Mouse (Mus musculus) hindbrain, embryonic 12.5 days (tissue): ENCODE results near the gene Adora1. TPM values are rescaled to one million over a fixed set of nuclear protein-coding genes. Genes with fewer than 3 reads are reported as not detected.

ENCODE experiments used
- ATAC-seq: fragments of 200-750 bp; cut with Nextera tagmentation; 2 replicates; pipeline ENCODE4 v1.8.0; 2017; ENCODE audit warnings: moderate TSS enrichment; ENCODE audit not compliant: low FRiP score
- H3K27ac ChIP-seq: fragments of 300-500 bp; sonication (generic); 2 replicates; pipeline ENCODE4 v1.5.1; 2016; ENCODE audit warnings: mild to moderate bottlenecking
- H3K27me3 ChIP-seq: fragments of 300-500 bp; sonication (generic); 2 replicates; pipeline ENCODE4 v1.6.1; 2016; ENCODE audit warnings: mild to moderate bottlenecking
- H3K36me3 ChIP-seq: fragments of 300-500 bp; sonication (generic); 2 replicates; pipeline ENCODE4 v1.6.1; 2016; ENCODE audit warnings: mild to moderate bottlenecking
- H3K4me1 ChIP-seq: fragments of 300-500 bp; sonication (generic); 2 replicates; pipeline ENCODE4 v1.6.1; 2016
- H3K4me2 ChIP-seq: fragments of 300-500 bp; sonication (generic); replicated peaks from 2 replicates; pipeline ENCODE4 v1.6.1; 2016; ENCODE audit warnings: mild to moderate bottlenecking
- H3K4me3 ChIP-seq: fragments of 300-500 bp; sonication (generic); 2 replicates; pipeline ENCODE4 v1.5.1; 2016; ENCODE audit warnings: mild to moderate bottlenecking
- H3K9ac ChIP-seq: fragments of 300-500 bp; sonication (generic); 2 replicates; pipeline ENCODE4 v1.6.1; 2016; ENCODE audit warnings: mild to moderate bottlenecking, moderate library complexity
- H3K9me3 ChIP-seq: fragments of 300-500 bp; sonication (generic); replicated peaks from 2 replicates; pipeline ENCODE4 v1.6.1; 2016; ENCODE audit warnings: mild to moderate bottlenecking
- WGBS: fragments of 180-500 bp; shearing (Covaris S2); methylation state at CpG from one replicate; pipeline ENCODE4 v1.1.7; 2016; 5-methylcytosine and 5-hydroxymethylcytosine counted together
- polyA plus RNA-seq: library from polyadenylated mRNA; unstranded; fragments of >200 nt; fragmentation: Nextera tagmentation; extraction: Ambion mirVana; gene quantifications from 2 replicates; pipeline ENCODE4 v1.2.1, GENCODE M21; 2016

The Adora1 gene
- polyA plus RNA-seq, 1 experiment from 2014 or later, result 2.4 TPM

- Histone ChIP-seq H3K4me1 (peaks cover 23% of the 10 kb centered on the region), H3K9ac (peak overlapping the region; percentile 67), H3K4me2 (peak overlapping the region; percentile 93), H3K36me3 (no peaks in the 10 kb centered on the region), H3K4me3 (peak overlapping the region; percentile 44), H3K27me3 (peaks cover 53% of the 10 kb centered on the region), H3K27ac (no peak overlapping the region), H3K9me3 (no peaks in the 10 kb centered on the region)
- peak; percentile 59 for ATAC-seq
- WGBS, result under 1% methylated on average over 41 of the region's 41 CpGs
Measured at GRCm38 (mm10) chr1:134234455-134235390, 508 bp downstream of the Adora1 start.

DNA sequence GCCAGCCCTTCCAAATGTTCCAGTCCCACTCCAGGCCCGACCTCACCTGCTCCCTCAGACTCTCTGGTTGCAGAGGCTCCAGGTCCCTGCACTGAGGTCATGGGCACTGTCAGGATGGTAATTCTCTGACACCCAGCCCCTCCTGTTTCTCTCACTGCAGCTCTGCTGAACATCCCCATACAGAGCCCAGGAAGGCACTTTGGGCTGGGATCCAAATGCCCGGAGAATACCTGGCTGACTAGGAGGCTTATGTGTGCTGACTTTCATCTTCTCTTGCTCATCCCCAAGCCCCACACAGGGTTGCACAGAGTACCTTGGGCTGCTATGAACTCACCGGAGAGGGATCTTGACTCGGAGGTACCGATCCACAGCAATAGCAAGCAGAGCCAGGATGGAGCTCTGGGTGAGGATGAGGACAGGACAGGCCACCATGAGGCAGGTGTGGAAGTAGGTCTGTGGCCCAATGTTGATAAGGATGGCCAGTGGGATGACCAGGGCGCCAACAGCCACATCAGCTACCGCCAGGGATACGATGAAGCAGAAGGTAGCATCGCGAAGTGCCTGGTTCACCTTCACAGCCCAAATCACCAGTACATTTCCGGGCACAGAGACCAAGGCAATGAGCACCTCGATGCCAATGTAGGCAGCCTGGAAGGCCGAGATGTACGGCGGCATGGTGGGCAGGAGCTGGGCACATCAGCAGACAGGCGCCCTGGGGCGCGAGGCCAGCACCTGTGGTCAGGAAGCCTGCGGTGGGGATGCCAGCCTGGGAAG is 1.4 kb downstream of the Adora1 start:
- Histone ChIP-seq H3K9ac (no peak overlapping the region), H3K27me3 (peaks cover 53% of the 10 kb centered on the region), H3K4me3 (peak overlapping the region; percentile 44), H3K4me2 (peak overlapping the region; percentile 93), H3K4me1 (peaks cover 23% of the 10 kb centered on the region), H3K27ac (no peak overlapping the region), H3K36me3 (no peaks in the 10 kb centered on the region), H3K9me3 (no peaks in the 10 kb centered on the region)
- 50% methylated on average over 19 of the region's 19 CpGs for WGBS
- no peak for ATAC-seq

DNA sequence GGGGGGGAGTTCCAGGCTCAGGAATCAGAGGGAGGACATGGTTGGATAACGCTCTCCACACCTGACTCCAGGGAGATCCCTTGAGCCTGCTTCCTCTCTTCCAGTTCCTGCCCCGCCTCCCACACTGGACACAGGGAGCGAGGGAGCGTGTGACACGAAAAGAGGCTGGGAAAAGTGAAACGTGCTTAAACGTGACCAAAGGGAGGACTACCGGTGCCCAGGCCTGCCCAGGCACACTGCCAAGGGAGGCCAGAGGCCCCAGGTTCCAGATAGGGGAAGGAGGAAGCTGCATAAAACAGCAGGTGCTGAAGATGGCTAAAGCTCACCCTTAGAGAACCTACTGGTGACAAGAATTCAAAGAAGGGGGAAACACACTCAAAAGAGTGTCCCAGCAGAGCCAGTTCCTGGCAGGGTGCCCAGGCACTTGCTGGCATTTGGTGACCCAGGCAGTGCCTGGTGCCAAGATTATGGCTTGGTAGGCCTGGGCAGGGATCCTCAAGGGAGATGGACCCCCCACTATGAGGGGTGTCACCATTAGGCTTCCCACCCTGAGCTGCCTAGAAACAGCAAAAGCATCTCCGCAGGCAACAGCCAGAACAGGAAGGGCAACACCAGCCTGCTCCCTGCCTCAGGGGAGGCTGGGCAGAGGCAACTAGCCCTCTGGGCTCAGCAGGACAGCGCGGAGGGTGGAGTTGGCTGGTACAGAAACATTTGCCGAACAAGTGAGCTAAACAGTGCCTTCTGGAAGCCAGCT is 2.3 kb downstream of the Adora1 start:
- Histone ChIP-seq H3K4me3 (no peak overlapping the region), H3K36me3 (no peaks in the 10 kb centered on the region), H3K4me1 (peaks cover 23% of the 10 kb centered on the region), H3K4me2 (no peak overlapping the region), H3K27ac (no peak overlapping the region), H3K27me3 (peaks cover 51% of the 10 kb centered on the region), H3K9ac (no peak overlapping the region), H3K9me3 (no peaks in the 10 kb centered on the region)
- WGBS, result 54% methylated on average over 12 of the region's 12 CpGs
- ATAC-seq, result no peak

DNA sequence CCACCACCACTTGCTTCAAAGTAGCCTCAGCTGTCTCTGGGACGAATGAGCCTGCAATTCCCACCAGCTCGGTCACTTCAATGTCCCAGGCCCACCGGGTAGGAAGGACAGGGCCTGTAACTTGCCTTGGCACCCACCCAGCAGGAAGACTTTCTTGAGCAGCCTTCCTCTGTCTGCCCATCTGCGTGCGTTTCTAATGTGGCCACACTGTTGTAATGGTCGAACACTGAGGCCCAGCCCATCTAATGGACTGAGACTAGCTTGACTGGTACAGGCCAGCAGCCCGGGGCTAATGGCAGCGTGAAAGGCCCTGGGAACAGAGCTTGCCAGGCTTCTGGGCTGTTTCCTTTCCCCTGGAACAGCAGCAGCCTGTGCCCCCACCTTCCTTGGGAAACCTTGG is 2.9 kb downstream of the Adora1 start:
- WGBS, result 73% methylated on average over 8 of the region's 8 CpGs
- no peak overlapping the region for H3K27ac ChIP-seq
- no peak overlapping the region for H3K4me3 ChIP-seq
- H3K4me1 ChIP-seq, result peaks cover 23% of the 10 kb centered on the region
- no peak overlapping the region for H3K4me2 ChIP-seq
- H3K27me3 ChIP-seq, result peaks cover 46% of the 10 kb centered on the region
- H3K36me3 ChIP-seq, result no peaks in the 10 kb centered on the region
- no peak for ATAC-seq
- H3K9ac ChIP-seq, result no peak overlapping the region
- H3K9me3 ChIP-seq, result no peaks in the 10 kb centered on the region

DNA sequence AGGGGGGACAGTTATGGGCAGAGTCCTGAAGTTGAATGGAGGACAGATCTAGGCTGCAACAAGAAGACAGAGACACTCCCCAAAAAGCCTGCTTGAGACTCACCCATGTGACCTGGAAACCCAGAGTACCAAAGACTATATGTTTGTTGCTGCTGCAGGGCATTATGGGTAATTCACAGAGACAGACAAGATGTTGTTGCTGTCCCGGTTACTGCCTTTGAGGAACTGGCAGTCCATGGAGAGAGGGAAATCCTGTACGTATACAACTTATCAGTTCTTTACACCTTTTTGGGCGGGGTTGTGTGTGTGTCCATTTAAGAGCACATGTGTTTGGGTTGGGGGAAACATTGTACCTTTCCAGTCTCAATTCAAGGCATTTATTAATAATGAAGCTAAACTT is 3.5 kb downstream of the Adora1 start:
- 76% methylated on average over 3 of the region's 3 CpGs for WGBS
- no peak for ATAC-seq

DNA sequence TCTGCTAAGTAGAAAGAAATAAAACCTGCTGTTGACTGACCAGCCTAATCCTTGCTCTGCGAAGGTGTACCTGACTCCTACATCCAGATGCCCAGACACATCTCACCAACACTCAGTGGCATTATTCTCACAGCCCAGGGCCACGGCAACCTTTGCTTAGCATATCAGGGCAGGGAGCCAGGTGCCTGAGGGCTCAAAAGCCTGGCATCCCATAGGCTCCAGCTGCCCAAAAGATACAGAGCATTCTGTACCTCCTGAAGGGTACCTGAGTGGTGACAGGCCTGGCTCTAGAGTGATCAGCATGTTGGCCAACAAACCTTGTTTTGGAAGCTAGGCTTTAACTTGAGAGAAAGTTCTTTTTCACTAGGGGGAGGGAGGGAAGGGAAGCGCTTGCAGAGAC is 4.0 kb downstream of the Adora1 start:
- peaks cover 42% of the 10 kb centered on the region for H3K27me3 ChIP-seq
- H3K27ac ChIP-seq, result no peak overlapping the region
- no peak for ATAC-seq
- 76% methylated on average over 3 of the region's 3 CpGs for WGBS
- H3K36me3 ChIP-seq, result no peaks in the 10 kb centered on the region
- H3K4me1 ChIP-seq, result peaks cover 23% of the 10 kb centered on the region
- no peak overlapping the region for H3K9ac ChIP-seq
- no peak overlapping the region for H3K4me3 ChIP-seq
- no peaks in the 10 kb centered on the region for H3K9me3 ChIP-seq
- no peak overlapping the region for H3K4me2 ChIP-seq

More for the DNA sequence above, 3.5 kb downstream of the Adora1 start:
- no peak overlapping the region for H3K9ac ChIP-seq
- no peaks in the 10 kb centered on the region for H3K9me3 ChIP-seq
- no peak overlapping the region for H3K4me2 ChIP-seq
- H3K27me3 ChIP-seq, result peaks cover 46% of the 10 kb centered on the region
- H3K4me1 ChIP-seq, result peaks cover 23% of the 10 kb centered on the region
- H3K36me3 ChIP-seq, result no peaks in the 10 kb centered on the region
- H3K4me3 ChIP-seq, result no peak overlapping the region
- H3K27ac ChIP-seq, result no peak overlapping the region

DNA sequence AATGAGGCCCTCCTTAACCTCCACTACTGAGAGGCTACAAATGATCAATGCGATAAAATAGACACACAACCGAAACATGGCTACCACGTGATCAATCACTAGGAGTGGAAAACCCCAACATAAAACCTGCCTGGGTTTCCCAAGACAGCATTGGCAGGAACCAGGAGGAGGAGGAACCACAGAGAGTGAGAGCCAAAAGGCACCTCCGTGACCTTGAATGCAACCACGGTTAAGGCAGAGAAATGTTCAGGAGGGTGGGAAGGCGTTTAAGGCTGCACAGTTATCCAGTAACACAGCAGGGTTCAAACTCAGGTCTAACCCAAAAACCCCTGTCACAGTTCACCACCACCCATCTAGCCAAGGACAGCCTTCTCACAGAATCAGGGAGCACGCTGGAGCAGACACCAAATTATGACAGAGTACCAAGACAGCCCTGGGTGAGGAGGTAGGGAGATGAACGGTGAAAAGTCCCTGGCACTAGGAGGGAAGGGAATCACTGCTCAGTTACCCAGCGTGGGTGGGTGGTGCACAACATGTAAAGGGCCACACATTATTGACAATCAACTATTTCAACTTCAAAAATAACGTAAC is 4.5 kb downstream of the Adora1 start:
- H3K27me3 ChIP-seq, result peaks cover 37% of the 10 kb centered on the region
- no peak overlapping the region for H3K27ac ChIP-seq
- WGBS, result 86% methylated on average over 10 of the region's 10 CpGs
- no peak for ATAC-seq
- no peak overlapping the region for H3K9ac ChIP-seq
- no peak overlapping the region for H3K4me3 ChIP-seq
- H3K9me3 ChIP-seq, result no peaks in the 10 kb centered on the region
- H3K4me1 ChIP-seq, result peaks cover 23% of the 10 kb centered on the region
- H3K36me3 ChIP-seq, result no peaks in the 10 kb centered on the region
- H3K4me2 ChIP-seq, result no peak overlapping the region

GRCm38 (mm10) chr1:134229806-134230575 is 5.2 kb downstream of the Adora1 start:
- Histone ChIP-seq H3K4me2 (no peak overlapping the region), H3K9ac (no peak overlapping the region), H3K9me3 (no peaks in the 10 kb centered on the region), H3K27me3 (peaks cover 29% of the 10 kb centered on the region), H3K4me3 (no peak overlapping the region), H3K27ac (no peak overlapping the region), H3K4me1 (peaks cover 17% of the 10 kb centered on the region), H3K36me3 (no peaks in the 10 kb centered on the region)
- WGBS, result 71% methylated on average over 5 of the region's 5 CpGs
- no peak for ATAC-seq

DNA sequence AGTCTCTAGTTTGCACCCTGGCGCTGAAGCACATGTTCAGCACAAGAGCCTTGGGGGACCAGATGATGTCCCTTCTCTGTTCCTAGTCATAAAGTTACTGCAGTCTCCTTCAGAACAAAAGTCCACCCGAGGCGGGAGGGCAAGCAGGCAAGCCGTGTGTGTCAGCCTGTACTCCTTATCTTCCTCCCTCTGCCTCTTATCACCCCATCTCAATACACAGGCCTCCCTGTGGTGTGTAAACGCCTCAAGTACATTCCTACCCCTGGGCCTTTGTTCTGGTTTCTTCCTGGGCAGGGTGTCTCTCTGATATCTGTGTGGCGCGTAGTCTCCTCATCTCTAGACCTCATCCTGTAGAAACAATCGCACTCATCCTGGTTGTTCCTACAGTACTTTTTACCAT is 8.5 kb downstream of the Adora1 start:
- H3K27ac ChIP-seq, result no peak overlapping the region
- no peaks in the 10 kb centered on the region for H3K9me3 ChIP-seq
- no peaks in the 10 kb centered on the region for H3K36me3 ChIP-seq
- WGBS, result 79% methylated on average over 8 of the region's 8 CpGs
- ATAC-seq, result no peak
- no peak overlapping the region for H3K4me3 ChIP-seq
- H3K4me2 ChIP-seq, result no peak overlapping the region
- no peak overlapping the region for H3K9ac ChIP-seq
- H3K27me3 ChIP-seq, result no peaks in the 10 kb centered on the region
- no peaks in the 10 kb centered on the region for H3K4me1 ChIP-seq

DNA sequence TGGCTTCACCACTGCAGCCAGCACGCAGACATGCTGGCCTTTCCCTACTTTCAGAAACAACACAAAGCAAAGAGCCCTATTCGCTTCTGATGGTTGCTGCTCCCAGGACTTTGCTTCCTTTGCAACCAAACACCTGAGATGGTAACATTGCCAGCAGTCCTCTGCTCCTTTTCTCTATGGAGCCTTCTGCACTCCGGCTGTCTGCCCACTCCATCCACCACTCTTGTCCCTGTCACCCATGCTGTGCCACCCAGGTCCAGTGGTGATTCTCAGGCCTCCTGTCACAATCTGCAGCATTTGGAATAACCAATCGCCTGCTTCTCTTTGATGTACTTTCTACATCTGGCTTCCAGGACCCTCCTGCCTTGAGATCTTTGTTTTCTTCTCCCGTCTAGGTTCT is 9.9 kb downstream of the Adora1 start:
- no peaks in the 10 kb centered on the region for H3K9me3 ChIP-seq
- H3K9ac ChIP-seq, result no peak overlapping the region
- H3K4me3 ChIP-seq, result no peak overlapping the region
- no peak overlapping the region for H3K27ac ChIP-seq
- H3K4me1 ChIP-seq, result no peaks in the 10 kb centered on the region
- no peak for ATAC-seq
- 87% methylated on average over 5 of the region's 5 CpGs for WGBS
- no peaks in the 10 kb centered on the region for H3K36me3 ChIP-seq
- H3K27me3 ChIP-seq, result no peaks in the 10 kb centered on the region
- H3K4me2 ChIP-seq, result no peak overlapping the region

DNA sequence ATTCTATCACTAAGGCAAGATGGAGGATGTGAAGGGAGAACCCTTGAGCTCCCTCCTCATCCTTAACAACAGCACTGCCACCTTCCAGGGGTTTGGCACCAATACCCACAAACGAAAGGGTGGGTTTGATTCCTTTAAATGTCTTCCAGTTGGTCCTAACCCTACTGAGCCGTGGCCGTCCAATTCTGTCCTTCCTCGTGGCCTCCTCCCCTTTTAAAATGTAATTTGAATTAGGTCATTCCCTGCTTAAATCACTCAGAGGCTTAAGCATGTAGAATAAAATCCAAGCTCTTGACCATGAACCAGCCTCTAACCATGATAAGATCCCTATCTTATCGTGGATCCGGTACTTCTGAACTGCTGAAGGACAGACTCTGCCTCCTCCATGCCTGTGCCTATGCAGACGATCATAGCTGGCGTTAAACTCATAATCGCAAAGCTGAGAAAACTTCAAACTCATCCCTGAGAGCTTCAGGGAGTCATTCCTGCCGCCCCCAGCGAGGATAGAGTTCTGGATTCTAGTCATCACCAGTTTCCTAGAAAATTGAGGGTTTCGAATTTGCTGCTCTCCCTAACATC is 10.5 kb downstream of the Adora1 start:
- Histone ChIP-seq H3K4me2 (no peak overlapping the region), H3K9ac (no peak overlapping the region), H3K36me3 (no peaks in the 10 kb centered on the region), H3K4me3 (no peak overlapping the region), H3K27me3 (no peaks in the 10 kb centered on the region), H3K4me1 (no peaks in the 10 kb centered on the region), H3K27ac (no peak overlapping the region), H3K9me3 (no peaks in the 10 kb centered on the region)
- no peak for ATAC-seq
- WGBS, result 88% methylated on average over 12 of the region's 12 CpGs
